Mouse (Mus musculus): ENCODE data around the gene Tmem100. TPM values are rescaled to one million over a fixed set of nuclear protein-coding genes. Genes with fewer than 3 reads are reported as not detected.

Gene Tmem100
- total RNA-seq, 1 experiment from 2014 or later: 2.0 TPM

DNA sequence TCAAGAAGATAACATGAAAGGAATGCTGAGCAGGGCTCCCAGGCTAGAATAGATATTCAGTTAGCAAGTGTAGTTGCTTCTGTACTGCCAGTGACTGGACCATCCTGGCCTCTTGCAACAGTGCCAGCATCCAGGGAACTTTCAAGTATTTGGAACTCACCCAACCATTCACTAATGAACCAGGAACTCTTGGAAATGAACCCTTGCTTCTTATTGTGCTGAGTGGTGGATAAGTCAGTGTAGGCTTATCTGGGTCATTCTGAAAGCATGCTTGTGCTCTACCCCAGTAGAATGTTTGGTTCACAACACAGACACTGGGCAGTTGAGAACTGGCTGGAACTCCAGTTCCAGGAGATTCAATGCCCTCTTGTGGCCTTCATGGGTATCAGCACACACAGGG, 29.1 kb downstream of the Tmem100 start:
- DNase-seq: no peak

DNA sequence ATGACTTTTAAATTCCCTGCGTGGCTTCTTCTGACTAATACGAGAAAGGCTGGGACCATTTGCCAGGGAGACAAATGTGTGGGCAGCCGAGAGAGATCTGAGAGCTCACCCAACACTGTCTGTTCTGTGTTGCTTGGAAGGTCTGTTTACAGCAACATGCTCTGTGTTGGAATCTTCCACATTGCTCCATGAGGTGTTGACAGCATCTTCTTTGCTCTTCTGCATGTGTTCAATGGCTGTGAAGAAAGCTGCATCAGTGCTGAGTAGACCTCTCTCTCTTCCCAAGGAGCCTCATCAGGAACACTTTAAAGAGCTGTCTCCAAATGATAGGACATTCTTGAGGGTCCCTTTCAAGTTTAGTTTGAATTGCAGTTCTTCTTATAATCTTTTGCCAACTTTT, 32.5 kb downstream of the Tmem100 start:
- no peak for DNase-seq

DNA sequence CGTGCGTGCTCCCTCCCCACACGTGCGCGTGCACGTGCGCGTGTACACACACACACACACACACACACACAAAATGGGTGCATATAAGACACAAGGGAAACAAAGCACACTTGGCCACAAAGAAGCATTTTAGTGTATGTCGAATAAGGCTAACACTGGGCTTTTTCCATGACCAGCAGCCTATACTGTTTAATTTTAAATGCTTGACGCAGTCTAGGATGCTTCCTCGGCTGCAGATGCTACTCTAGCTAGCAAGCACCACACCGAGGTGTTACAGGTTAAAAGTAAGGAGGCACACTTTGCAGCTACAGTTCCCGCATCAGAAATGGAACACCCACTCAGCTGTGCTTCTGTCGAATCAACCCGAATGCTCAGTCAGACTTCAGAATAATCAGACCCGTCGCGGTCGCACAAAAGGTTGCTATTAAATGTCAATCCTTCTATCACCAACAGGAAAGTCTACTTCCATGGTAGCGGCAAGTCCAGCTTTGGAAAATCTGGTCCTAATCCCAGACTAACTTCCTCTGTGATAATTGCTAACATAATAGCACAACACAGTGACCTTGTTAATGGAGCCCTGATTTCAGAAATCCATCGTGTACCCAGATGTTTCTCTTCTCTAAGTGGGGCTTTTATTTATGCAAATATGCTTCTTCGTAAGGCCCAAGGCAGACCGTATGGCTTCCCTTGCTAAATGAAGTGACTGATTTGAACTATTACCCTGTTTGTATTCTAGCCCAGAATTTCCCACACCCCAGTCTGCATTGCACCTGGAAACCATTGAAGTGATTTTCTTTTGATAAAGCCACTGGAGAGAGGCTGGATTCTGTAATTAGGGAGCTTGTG, 36.5 kb downstream of the Tmem100 start:
- DNase-seq: no peak

DNA sequence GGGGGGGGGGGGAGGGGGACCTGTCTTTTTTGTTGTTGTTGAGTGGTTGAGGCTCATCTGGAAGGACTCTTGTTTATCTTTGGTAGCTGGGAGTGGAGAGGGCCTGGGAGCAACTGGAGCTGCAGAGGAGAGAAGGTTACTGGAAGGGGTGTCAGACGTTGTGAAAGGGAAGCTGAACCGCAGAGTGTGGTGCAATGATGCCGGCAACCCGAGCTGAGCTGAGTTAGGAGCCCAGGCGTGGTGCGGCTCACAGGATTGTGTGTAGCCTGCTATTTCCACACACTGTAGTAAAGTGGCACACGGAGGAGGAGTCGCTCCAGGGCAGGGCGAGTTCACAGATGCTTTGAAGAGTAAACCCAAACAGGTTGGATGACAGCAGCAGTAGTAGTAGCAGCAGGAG, 41.6 kb downstream of the Tmem100 start:
- no peak for DNase-seq

DNA sequence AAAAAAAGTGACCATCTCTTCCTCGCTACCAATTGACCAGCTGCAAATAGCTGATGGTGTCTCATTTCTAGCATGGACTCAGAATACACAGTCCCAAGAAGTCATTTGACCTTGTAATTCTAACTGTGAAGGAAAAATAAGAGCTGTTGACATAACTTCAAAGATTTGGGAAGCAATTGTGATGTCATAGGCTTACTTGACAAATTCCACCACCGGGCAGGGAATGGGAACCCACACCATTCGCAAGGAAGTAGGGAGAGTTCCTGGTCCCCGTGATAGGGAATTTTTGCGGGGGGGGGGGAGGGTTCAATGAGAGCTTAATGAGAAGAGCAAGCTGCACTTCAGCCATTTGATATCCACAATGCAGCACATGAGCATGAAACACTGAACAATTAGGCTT, 43.1 kb downstream of the Tmem100 start:
- DNase-seq: no peak

DNA sequence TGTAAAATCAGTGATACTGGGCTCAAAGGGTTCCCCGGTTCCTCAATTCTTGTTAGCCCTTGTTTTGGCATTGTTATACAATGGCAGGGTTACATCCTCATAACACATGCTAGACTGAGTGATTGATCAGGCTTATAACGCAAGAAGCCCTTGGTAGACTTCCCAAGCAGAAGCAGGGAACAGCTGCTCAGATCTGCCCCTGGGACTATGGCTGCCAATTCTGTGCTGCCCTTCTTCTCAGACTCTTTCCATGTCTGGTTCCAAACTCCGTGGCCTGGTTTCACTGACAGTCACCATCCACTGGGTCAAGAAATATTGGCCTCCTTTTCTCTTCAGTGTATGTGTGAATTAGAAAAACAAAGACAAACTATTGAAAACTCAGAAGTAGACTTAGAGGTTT, 46.5 kb downstream of the Tmem100 start:
- no peak for DNase-seq

DNA sequence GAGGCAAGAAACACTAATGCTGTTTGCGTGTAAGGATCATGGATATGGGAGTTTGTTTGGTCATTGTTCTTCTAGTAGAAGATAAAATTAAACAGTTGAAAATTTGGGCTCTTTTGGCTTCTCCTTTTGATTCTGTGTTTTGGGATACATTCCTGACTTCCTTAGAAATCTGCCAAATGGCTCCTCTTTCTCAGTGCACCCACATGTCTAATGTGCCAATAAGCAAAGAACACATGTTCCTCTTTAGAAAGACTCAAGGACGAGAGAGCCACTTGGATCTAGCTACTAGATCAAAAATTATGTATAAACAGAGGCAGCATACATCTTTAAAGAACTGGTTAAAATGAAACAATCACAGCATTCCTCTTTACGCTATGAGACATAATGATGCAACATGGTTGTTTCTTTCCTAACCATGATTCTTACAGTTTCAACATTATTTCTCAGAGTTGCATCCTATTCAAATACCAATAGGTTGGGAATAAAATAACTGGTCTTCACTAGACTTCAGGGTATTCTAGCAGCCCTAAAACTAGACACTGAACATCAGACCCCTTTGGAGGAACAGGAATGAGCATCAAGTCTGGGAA, 50.6 kb downstream of the Tmem100 start:
- DNase-seq: no peak

DNA sequence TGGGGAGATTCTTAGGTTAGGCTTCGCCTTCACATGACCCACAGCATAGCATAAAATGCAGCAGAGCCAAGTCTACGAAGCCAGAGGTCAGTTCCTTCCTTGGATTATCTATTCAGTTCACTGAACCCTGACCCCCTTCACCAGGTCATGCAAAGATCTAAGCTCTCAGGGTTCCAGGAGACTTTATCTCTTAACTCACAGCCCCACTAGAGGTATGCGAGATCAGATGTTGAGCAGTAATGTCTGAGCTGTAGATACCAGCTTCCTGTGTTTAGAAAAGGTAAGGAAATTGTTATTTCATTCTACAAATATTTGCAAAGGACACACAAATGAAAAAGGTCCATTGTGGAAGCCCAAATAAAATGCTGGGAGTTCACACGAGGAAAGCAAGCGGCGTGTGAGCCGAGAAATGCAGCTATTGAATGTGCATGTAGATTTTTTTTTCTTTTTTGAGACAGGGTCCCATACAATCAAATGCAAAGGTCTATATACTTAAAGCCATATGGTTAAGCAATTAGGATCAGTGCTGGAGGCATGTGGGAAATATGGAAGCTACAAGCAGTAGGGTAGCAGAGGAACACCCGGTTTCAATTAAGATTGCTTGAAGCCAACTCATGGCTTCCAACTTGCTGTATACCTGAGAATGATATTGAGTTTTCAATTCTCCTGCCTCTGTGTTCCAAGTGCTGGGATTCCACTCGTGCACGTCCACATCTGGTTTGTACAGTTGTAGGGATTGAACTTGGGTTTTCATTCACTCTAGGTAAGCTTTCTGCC, 51.9 kb downstream of the Tmem100 start:
- no peak for DNase-seq

DNA sequence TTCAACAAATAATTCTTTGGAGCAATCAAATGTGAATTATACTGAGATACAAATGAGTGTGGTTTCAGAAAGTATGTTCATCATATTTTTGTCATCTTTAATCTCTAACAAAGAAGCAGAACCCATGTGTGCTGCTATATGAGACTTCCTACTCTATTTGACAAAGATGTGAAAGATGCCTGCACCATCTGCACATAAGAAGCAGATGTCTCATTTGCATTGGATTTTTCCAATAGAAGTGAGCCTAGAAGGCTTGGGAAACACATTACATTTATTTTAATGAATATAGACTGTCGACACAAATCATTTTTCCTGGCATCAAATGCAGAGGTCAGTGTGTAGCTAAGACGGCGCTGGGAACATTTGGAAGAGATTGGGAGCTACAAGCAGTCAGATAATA, 52.9 kb downstream of the Tmem100 start:
- no peak for DNase-seq

DNA sequence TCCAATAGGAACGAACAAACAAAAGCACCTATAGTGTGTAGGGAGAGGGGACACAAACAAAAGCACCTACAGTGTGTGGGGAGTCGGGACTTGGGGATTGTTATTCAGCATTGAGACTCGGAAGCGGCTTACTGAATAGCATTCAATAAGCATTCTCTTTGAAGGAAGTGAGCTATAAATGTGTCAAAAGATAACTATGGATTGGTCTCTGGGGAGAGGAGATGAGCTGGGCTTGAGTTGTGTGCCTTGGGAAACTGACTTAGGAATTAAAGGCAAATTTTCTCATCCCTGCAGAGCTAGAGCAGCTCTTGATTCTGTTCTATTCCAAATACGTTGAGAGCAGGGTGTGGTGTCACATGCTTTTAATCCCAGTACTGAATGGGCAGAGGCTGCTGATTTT, 54.0 kb downstream of the Tmem100 start:
- DNase-seq: no peak

Other genes starting within 250 kb of the Tmem100 start
- 7.9 and 9.9 TPM in 2 replicates for gene Pctp, start 27.5 kb upstream of the Tmem100 start, total RNA-seq (2021)
- 2.6 and 3.1 TPM in 2 replicates for gene Gm45716, start 157.3 kb downstream of the Tmem100 start, total RNA-seq (2021)
- 63.3 and 69.1 TPM in 2 replicates for gene Mmd, start 219.1 kb downstream of the Tmem100 start, total RNA-seq (2021)